Mouse (Mus musculus) liver, embryonic 14 days (tissue): Measurements from ENCODE around the gene Gm5926. TPM values are rescaled to one million over a fixed set of nuclear protein-coding genes. Genes with fewer than 3 reads are reported as not detected.

ENCODE experiments used
- polyA plus RNA-seq: library from polyadenylated mRNA; depleted of rRNA; stranded (reverse); fragments of >200 nt; gene quantifications from 2 replicates; pipeline ENCODE4 v1.2.3, GENCODE M21; 2012; rRNA removed

Gene Gm5926
- not detected in 2 replicates for polyA plus RNA-seq

DNA sequence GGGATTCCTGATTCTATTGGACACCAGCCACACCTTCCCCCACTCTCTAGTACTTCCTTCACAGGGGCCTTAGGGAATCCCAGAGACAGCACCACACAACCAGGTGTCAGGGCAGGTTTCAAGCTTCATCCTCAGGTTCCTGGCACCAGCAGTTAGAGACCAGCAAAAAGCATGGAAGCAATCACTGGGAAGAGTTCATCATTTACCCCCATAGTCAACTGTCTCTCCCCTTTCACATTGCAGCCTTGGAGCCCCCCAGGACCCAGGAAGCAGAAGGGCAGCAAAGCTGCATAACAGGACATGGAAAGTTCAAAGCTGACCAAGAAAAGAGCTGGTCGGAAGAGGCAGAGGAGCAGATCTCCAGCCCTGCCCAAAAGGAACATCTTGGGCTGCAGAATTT, at the start of gene Gm5926:
Gm5926 (plus strand) TSS at position 301 of the 400 bp plus-strand sequence.

Other genes starting within 250 kb of the Gm5926 start
- gene Btbd35f1, start 90.7 kb upstream of the Gm5926 start, polyA plus RNA-seq = not detected in 2 replicates
- not detected in 2 replicates for gene Btbd35f21, start 75.4 kb downstream of the Gm5926 start, polyA plus RNA-seq
- gene Btbd35f30, start 243.9 kb downstream of the Gm5926 start, polyA plus RNA-seq = not detected in 2 replicates